Mouse (Mus musculus) retina, postnatal 7 days (tissue): ENCODE results near the gene Ptprm.

Experiments used
- DNase-seq: peaks from one replicate; pipeline ENCODE4 v3.0.0-alpha.2; 2012; ENCODE audit warnings: low read depth, low spot score

Gene Ptprm

GRCm38 (mm10) chr17:66680662-66681061 lies 673.6 kb downstream of the Ptprm start:
- DNase-seq, result peak; percentile 61

GRCm38 (mm10) chr17:66674667-66675066 lies 679.6 kb downstream of the Ptprm start:
- DNase-seq, result no peak

- DNase-seq, result no peak
Observed at GRCm38 (mm10) chr17:66671715-66672230, 682.5 kb downstream of the Ptprm start.

- no peak for DNase-seq
Observed at GRCm38 (mm10) chr17:66671287-66671686, 683.0 kb downstream of the Ptprm start.

GRCm38 (mm10) chr17:66665791-66666190 lies 688.5 kb downstream of the Ptprm start:
- DNase-seq, result no peak

- no peak for DNase-seq
Observed at GRCm38 (mm10) chr17:66665201-66665756, 689.0 kb downstream of the Ptprm start.

- no peak for DNase-seq
Observed at GRCm38 (mm10) chr17:66664796-66665195, 689.5 kb downstream of the Ptprm start.

GRCm38 (mm10) chr17:66659242-66659641 lies 695.0 kb downstream of the Ptprm start:
- no peak for DNase-seq

GRCm38 (mm10) chr17:66637951-66638722 lies 716.1 kb downstream of the Ptprm start:
- no peak for DNase-seq

- no peak for DNase-seq
Observed at GRCm38 (mm10) chr17:66619996-66620656, 734.1 kb downstream of the Ptprm start.

- DNase-seq, result no peak
Observed at GRCm38 (mm10) chr17:66619255-66619826, 734.9 kb downstream of the Ptprm start.
